Mouse (Mus musculus): Measurements from ENCODE around the gene Tmem192.
A peak's percentile ranks its signal among the peaks of the same experiment; 100 is the strongest.

Tmem192 gene

GRCm38 (mm10) chr8:64946820-64947697 lies at the start of gene Tmem192:
TSS of gene Tmem192 (plus strand) at chr8:64947185.
- DNase-seq: peak; percentile 98

- DNase-seq: no peak
Measured at GRCm38 (mm10) chr8:64898710-64899109, 48.3 kb upstream of the Tmem192 start.

GRCm38 (mm10) chr8:64900645-64901044 lies 46.3 kb upstream of the Tmem192 start:
- no peak for DNase-seq

GRCm38 (mm10) chr8:64901527-64902156 lies 45.3 kb upstream of the Tmem192 start:
- DNase-seq: no peak

GRCm38 (mm10) chr8:64902191-64902590 lies 44.8 kb upstream of the Tmem192 start:
- DNase-seq: no peak

- no peak for DNase-seq
Measured at GRCm38 (mm10) chr8:64903778-64904177, 43.2 kb upstream of the Tmem192 start.

GRCm38 (mm10) chr8:64910026-64910425 lies 37.0 kb upstream of the Tmem192 start:
- DNase-seq: no peak

GRCm38 (mm10) chr8:64916793-64917192 lies 30.2 kb upstream of the Tmem192 start:
- no peak for DNase-seq

- DNase-seq: no peak
Measured at GRCm38 (mm10) chr8:64923329-64923728, 23.7 kb upstream of the Tmem192 start.

GRCm38 (mm10) chr8:64925762-64926161 lies 21.2 kb upstream of the Tmem192 start:
- no peak for DNase-seq

- DNase-seq: no peak
Measured at GRCm38 (mm10) chr8:64926355-64926754, 20.6 kb upstream of the Tmem192 start.

GRCm38 (mm10) chr8:64928938-64929337 lies 18.0 kb upstream of the Tmem192 start:
- no peak for DNase-seq

- no peak for DNase-seq
Measured at GRCm38 (mm10) chr8:64934997-64935396, 12.0 kb upstream of the Tmem192 start.

- no peak for DNase-seq
Measured at GRCm38 (mm10) chr8:64941019-64941418, 6.0 kb upstream of the Tmem192 start.

- peak; percentile 82 for DNase-seq
Measured at GRCm38 (mm10) chr8:64941495-64941894, 5.5 kb upstream of the Tmem192 start.

- no peak for DNase-seq
Measured at GRCm38 (mm10) chr8:64942946-64943345, 4.0 kb upstream of the Tmem192 start.

GRCm38 (mm10) chr8:64944831-64945230 lies 2.2 kb upstream of the Tmem192 start:
- no peak for DNase-seq

GRCm38 (mm10) chr8:64945606-64946005 lies 1.4 kb upstream of the Tmem192 start:
- DNase-seq: no peak

GRCm38 (mm10) chr8:64946441-64946819 lies 555 bp upstream of the Tmem192 start:
- DNase-seq: no peak

GRCm38 (mm10) chr8:64947698-64948034 lies 681 bp downstream of the Tmem192 start:
- no peak for DNase-seq

GRCm38 (mm10) chr8:64948371-64948770 lies 1.4 kb downstream of the Tmem192 start:
- no peak for DNase-seq

GRCm38 (mm10) chr8:64952101-64952500 lies 5.1 kb downstream of the Tmem192 start:
- DNase-seq: no peak

- no peak for DNase-seq
Measured at GRCm38 (mm10) chr8:64959025-64959424, 12.0 kb downstream of the Tmem192 start.

- DNase-seq: no peak
Measured at GRCm38 (mm10) chr8:64962836-64963235, 15.9 kb downstream of the Tmem192 start.
